In the genomic region with DNA sequence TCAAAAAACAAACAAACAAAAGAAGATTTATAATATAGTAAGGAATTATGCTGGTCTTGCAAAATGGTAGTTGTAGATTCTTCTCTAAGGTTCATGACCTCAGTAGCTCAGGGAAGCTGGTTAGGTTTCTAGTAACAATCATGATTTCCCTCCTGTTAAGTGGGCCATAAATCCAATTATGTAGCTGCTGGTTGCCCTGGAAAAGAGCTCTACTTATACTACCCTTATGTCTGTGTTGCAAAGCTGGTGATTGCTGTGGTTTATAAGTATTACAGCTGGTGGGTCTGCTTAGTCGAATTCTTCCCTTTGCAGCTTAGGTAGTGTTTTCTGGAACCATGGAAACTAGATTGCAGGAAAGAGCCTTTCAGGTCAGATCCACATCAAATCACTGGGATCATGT, we compare ENCODE assay signal across 21 mouse cellular contexts.
"Had no signal": no experiment of that assay in that cellular context is flagged by ENCODE, and none has a peak within 500 bp of the region (broad histone marks: within the 10 kb centered on the region; RNA-seq: fewer than 3 reads in every experiment).

No protein-coding gene starts in this region.

- H3K4me2 ChIP-seq: lung, embryonic 15.5 days; midbrain, embryonic 11.5 days; midbrain, embryonic 13.5 days; midbrain, embryonic 15.5 days; neural tube, embryonic 13.5 days; neural tube, embryonic 15.5 days had no signal

- DNase-seq: liver, postnatal 0 days; lung, adult 2 months; lung, postnatal 14 days; lung, postnatal 36 days; right cerebral cortex, adult 18-20 months; right cerebral cortex, postnatal 25 days; right cerebral cortex, postnatal 4 days; spleen, adult 18-20 months; thymus, adult 18-20 months; thymus, postnatal 14 days; thymus, postnatal 36 days had no signal

- H3K9ac ChIP-seq: liver, postnatal 0 days; lung, embryonic 15.5 days; midbrain, embryonic 13.5 days; midbrain, embryonic 15.5 days; neural tube, embryonic 13.5 days; neural tube, embryonic 15.5 days had no signal

- H3K4me3 ChIP-seq: lung, embryonic 15.5 days; megakaryocyte, embryonic 14.5 days; midbrain, embryonic 13.5 days; midbrain, embryonic 15.5 days; myocyte; neural tube, embryonic 13.5 days; neural tube, embryonic 15.5 days had no signal

- ATAC-seq: liver, postnatal 0 days; lung, postnatal 0 days; midbrain, embryonic 13.5 days; midbrain, embryonic 15.5 days had no signal

- H3K4me1 ChIP-seq: lung, embryonic 15.5 days; megakaryocyte, embryonic 14.5 days; midbrain, embryonic 13.5 days; midbrain, embryonic 15.5 days; neural tube, embryonic 13.5 days; neural tube, embryonic 15.5 days had no signal

- H3K9me3 ChIP-seq: lung, embryonic 15.5 days; megakaryocyte, embryonic 14.5 days; midbrain, embryonic 13.5 days; midbrain, embryonic 15.5 days; neural tube, embryonic 13.5 days; neural tube, embryonic 15.5 days had no signal

- H3K27me3 ChIP-seq: lung, embryonic 15.5 days; megakaryocyte, embryonic 14.5 days; midbrain, embryonic 13.5 days; midbrain, embryonic 15.5 days; neural tube, embryonic 13.5 days; neural tube, embryonic 15.5 days had no signal

- H3K27ac ChIP-seq: lung, embryonic 15.5 days; macrophage; midbrain, embryonic 13.5 days; midbrain, embryonic 15.5 days; neural tube, embryonic 13.5 days; neural tube, embryonic 15.5 days had no signal

- H3K36me3 ChIP-seq: lung, embryonic 15.5 days; midbrain, embryonic 13.5 days; midbrain, embryonic 15.5 days; neural tube, embryonic 13.5 days; neural tube, embryonic 15.5 days had no signal
